Mouse (Mus musculus): ENCODE data around the gene Ntn3.

- TF ChIP-seq POLR2AphosphoS5 (IDR thresholded peaks at IDR 0.05; ENCODE audit: insufficient replicate concordance, low read depth, low read length) (no peak), CTCF (IDR thresholded peaks at IDR 0.05; ENCODE audit: low read depth, low read length) (no peak), TAL1 (conservative IDR thresholded peaks at IDR 0.05; ENCODE audit: low read depth, low read length) (no peak)
Measured at GRCm38 (mm10) chr17:24222653-24223052, 13.3 kb upstream of the Ntn3 start.
